ENCODE assay signal across 7 mouse cellular contexts in genomic region chr2:128078859-128079258, GRCm38 (mm10). TPM values are rescaled to one million over a fixed set of nuclear protein-coding genes. Genes with fewer than 3 reads are reported as not detected.
DNase-seq lines count a peak whose midpoint lies in the region; ATAC-seq and TF ChIP-seq lines count a peak whose summit lies in the region.

No protein-coding gene starts in this region.

- no peaks in the 10 kb centered on the region for H3K9me3 ChIP-seq in lung, postnatal 0 days (ENCODE audit: low read length)

- no peak for ATAC-seq in lung, postnatal 0 days
- ATAC-seq in megakaryocyte-erythroid progenitor cell, adult 5-6 weeks (replicated peaks; ENCODE audit: low FRiP score, low TSS enrichment, poor library complexity, severe bottlenecking) = peak; percentile 57

- no peak for DNase-seq in lung, postnatal 0 days (ENCODE audit: low spot score)
- no peak for DNase-seq in lung, postnatal 25 days (ENCODE audit: low spot score)
- peak; percentile 71 for DNase-seq in brain, embryonic 14.5 days (ENCODE audit: low read depth)
- DNase-seq in heart, postnatal 14 days = peak; percentile 26 to 56
- peak; percentile 16 for DNase-seq in yolk sac, embryonic 10.5 days (ENCODE audit: low spot score)
- no peak for DNase-seq in layer of hippocampus, postnatal 36 days

- H3K4me3 ChIP-seq in lung, postnatal 0 days (ENCODE audit: low read depth, low read length) = no peak overlapping the region

- H3K4me1 ChIP-seq in lung, postnatal 0 days (ENCODE audit: insufficient read depth, low read depth, low read length) = no peaks in the 10 kb centered on the region

- no peak overlapping the region for H3K9ac ChIP-seq in lung, postnatal 0 days (replicated peaks; ENCODE audit: low read depth)

- TF ChIP-seq CTCF in lung, postnatal 0 days (IDR thresholded peaks at IDR 0.05) = peak; percentile 67
- peak; percentile 56 for TF ChIP-seq CTCF in brain, embryonic 14.5 days (IDR thresholded peaks at IDR 0.05; ENCODE audit: borderline replicate concordance, extremely low read depth, insufficient read depth, insufficient read length)

- H3K27me3 ChIP-seq in lung, postnatal 0 days (replicated peaks; ENCODE audit: insufficient read depth, low read length) = no peaks in the 10 kb centered on the region

- no peak for TF ChIP-seq POLR2A in brain, embryonic 14.5 days (IDR thresholded peaks at IDR 0.05; ENCODE audit: borderline replicate concordance, extremely low read depth, insufficient read depth, insufficient read length, poor library complexity, severe bottlenecking)

- no peak for TF ChIP-seq EP300 in lung, postnatal 0 days (IDR thresholded peaks at IDR 0.05)

- WGBS in lung, postnatal 0 days = 37% methylated on average over 5 of the region's 5 CpGs

- no peak overlapping the region for H3K4me2 ChIP-seq in lung, postnatal 0 days (replicated peaks; ENCODE audit: low read depth, low read length)

- intact Hi-C loops in heart, postnatal 14 days (cut with DNase I) = loop anchor here (1.0 to 5.0 kb wide), 2 partner anchors 43 to 317 kb away; no protein-coding TSS in a partner anchor

- no peak overlapping the region for H3K27ac ChIP-seq in lung, postnatal 0 days (ENCODE audit: low read length)

- no peaks in the 10 kb centered on the region for H3K36me3 ChIP-seq in lung, postnatal 0 days (ENCODE audit: insufficient read depth, low read length)

RNA-seq across cellular contexts. Expression of gene Bcl2l11, which starts 47.0 kb away (rescaled TPM):
- 18.5 and 18.6 TPM in 2 replicates for polyA plus RNA-seq in lung, postnatal 0 days (2015; fragmentation: Nextera tagmentation; extraction: Ambion mirVana)
- polyA plus RNA-seq in brain, embryonic 14.5 days (2012; rRNA removed) = 13.8 and 17.0 TPM in 2 replicates
- total RNA-seq in heart, postnatal 14 days (2021) = 10 to 100 TPM; 16.5 to 19.7 TPM
- 22.5 and 31.0 TPM in 2 replicates for total RNA-seq in megakaryocyte-erythroid progenitor cell, adult 5-6 weeks (2014; fragmentation: Nextera tagmentation)
- total RNA-seq in megakaryocyte-erythroid progenitor cell, adult 5-6 weeks (2017) = 11.9 and 21.6 TPM in 2 replicates
- 1 to 10 TPM; 5.5 TPM for total RNA-seq in layer of hippocampus, postnatal 36 days (2021)

Comparison
In these comparisons a context has a peak if more than half of its experiments do, and no peak if none do; other contexts are left out.
1. DNase-seq: peak in brain, embryonic 14.5 days (single experiment), heart, postnatal 14 days (2 of 2) and yolk sac, embryonic 10.5 days (single experiment); none in lung, postnatal 0 days (single experiment), lung, postnatal 25 days (single experiment) and layer of hippocampus, postnatal 36 days (0 of 2).